Mouse (Mus musculus) C2C12 (cell line): ENCODE measurements around the gene Rfx1. TPM values are rescaled to one million over a fixed set of nuclear protein-coding genes. Genes with fewer than 3 reads are reported as not detected.

Source experiments
- H3K27me3 ChIP-seq: one replicate; pipeline ENCODE4 v1.6.1; 2011; ENCODE audit not compliant: control insufficient read depth, insufficient read depth, insufficient read length
- H3K36me3 ChIP-seq: one replicate; pipeline ENCODE4 v1.6.1; 2011; ENCODE audit not compliant: control insufficient read depth, insufficient read depth
- H3K4me3 ChIP-seq: one replicate; pipeline ENCODE4 v1.5.1; 2011; ENCODE audit warnings: mild to moderate bottlenecking, control low read depth; ENCODE audit not compliant: poor library complexity, insufficient read depth, severe bottlenecking
- H3K79me2 ChIP-seq: one replicate; pipeline ENCODE4 v1.6.1; 2011; ENCODE audit not compliant: control insufficient read depth, insufficient read depth
- H3K79me3 ChIP-seq: one replicate; pipeline ENCODE4 v1.6.1; 2011; ENCODE audit warnings: low read depth, control low read depth
- H3ac ChIP-seq: one replicate; pipeline ENCODE3; 2011; ENCODE audit warnings: low read depth; ENCODE audit not compliant: control insufficient read depth, insufficient read length
- CEBPB ChIP-seq: IDR thresholded peaks from one replicate; pipeline ENCODE4 v1.6.1; 2011; ENCODE audit warnings: low read depth, mild to moderate bottlenecking, control low read depth, moderate library complexity
- CTCF ChIP-seq: IDR thresholded peaks from one replicate; pipeline ENCODE4 v1.5.1; 2011; ENCODE audit not compliant: control insufficient read depth, insufficient read depth, insufficient read length
- FOSL1 ChIP-seq: IDR thresholded peaks from one replicate; pipeline ENCODE4 v1.8.0; 2011; ENCODE audit warnings: mild to moderate bottlenecking, low read length; ENCODE audit not compliant: poor library complexity, insufficient read depth, severe bottlenecking
- MAX ChIP-seq: IDR thresholded peaks from one replicate; pipeline ENCODE4 v1.6.1; 2011; ENCODE audit warnings: mild to moderate bottlenecking, control low read depth
- MYOD1 ChIP-seq: IDR thresholded peaks from one replicate; pipeline ENCODE4 v1.6.1; 2011; ENCODE audit warnings: low read depth; ENCODE audit not compliant: control insufficient read depth, insufficient read length
- MYOG ChIP-seq: IDR thresholded peaks from one replicate; pipeline ENCODE4 v1.6.1; 2011; ENCODE audit not compliant: control insufficient read depth, insufficient read length; ENCODE audit errors: extremely low read depth
- USF1 ChIP-seq: IDR thresholded peaks from one replicate; pipeline ENCODE4 v1.6.1; 2011; ENCODE audit warnings: low read depth, mild to moderate bottlenecking, control low read depth, moderate library complexity
- polyA plus RNA-seq: library from polyadenylated mRNA; unstranded; fragments of >200 nt; fragmentation: generic; extraction: Trizol; gene quantifications from one replicate; pipeline ENCODE4 v1.2.1, GENCODE M21; 2012; ENCODE audit warnings: missing spikeins

Rfx1 gene
- polyA plus RNA-seq, 1 experiment: 9.8 TPM

- H3K36me3 ChIP-seq: no peaks in the 10 kb centered on the region
- TF ChIP-seq FOSL1: no peak
- TF ChIP-seq MAX: no peak
- H3K79me3 ChIP-seq: peaks cover 13% of the 10 kb centered on the region
- H3K4me3 ChIP-seq: no peak overlapping the region
- H3K79me2 ChIP-seq: peaks cover 18% of the 10 kb centered on the region
- no peaks in the 10 kb centered on the region for H3K27me3 ChIP-seq
- H3ac ChIP-seq: no peak overlapping the region
Measured at GRCm38 (mm10) chr8:84063861-84064610, 2.6 kb upstream of the Rfx1 start.

DNA sequence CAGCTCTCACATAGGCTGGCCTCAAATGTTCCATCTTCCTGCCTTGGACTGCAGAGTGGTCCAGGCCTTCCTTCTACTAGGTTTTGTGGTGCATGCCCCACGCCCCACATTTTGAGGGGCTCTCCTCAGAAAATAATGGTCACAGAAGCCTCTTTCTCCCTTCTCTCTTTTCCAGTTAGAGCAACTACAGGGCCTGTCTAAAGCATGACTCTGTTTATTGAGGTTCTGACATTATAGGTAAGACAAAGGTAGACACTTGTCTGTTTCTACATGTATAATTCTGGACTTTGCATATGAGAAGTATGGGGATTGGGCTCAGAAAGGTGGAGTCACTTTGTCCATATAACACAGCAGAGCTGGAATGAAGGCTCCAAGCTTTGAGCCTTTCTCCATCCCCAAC, 1.6 kb upstream of the Rfx1 start, which contains the start of gene Gm10643:
Gene Gm10643, minus strand, starts transcription at position 101 of the 400 bp plus-strand sequence.
- peaks cover 28% of the 10 kb centered on the region for H3K79me2 ChIP-seq

GRCm38 (mm10) chr8:84065457-84066072, 1.1 kb upstream of the Rfx1 start:
- Histone ChIP-seq H3K79me3 (peaks cover 22% of the 10 kb centered on the region), H3K4me3 (peak overlapping the region; percentile 55), H3ac (peak overlapping the region; percentile 62), H3K27me3 (no peaks in the 10 kb centered on the region), H3K36me3 (no peaks in the 10 kb centered on the region), H3K79me2 (peaks cover 33% of the 10 kb centered on the region)
- TF ChIP-seq CTCF (no peak), MYOG (no peak), CEBPB (no peak), FOSL1 (no peak), MYOD1 (no peak), USF1 (no peak), MAX (no peak)

More for the DNA sequence above, 1.6 kb upstream of the Rfx1 start, which contains the start of gene Gm10643:
- Histone ChIP-seq H3ac (peak within 1 kb of the TSS; percentile 62), H3K79me3 (peaks cover 22% of the 10 kb centered on the region), H3K27me3 (no peaks in the 10 kb centered on the region), H3K4me3 (peak within 1 kb of the TSS; percentile 55), H3K36me3 (no peaks in the 10 kb centered on the region)
- TF ChIP-seq CTCF: no peak
- no peak for TF ChIP-seq USF1
- no peak for TF ChIP-seq CEBPB
- TF ChIP-seq MYOG: no peak
- TF ChIP-seq FOSL1: no peak
- TF ChIP-seq MYOD1: no peak
- no peak for TF ChIP-seq MAX

- H3K27me3 ChIP-seq: no peaks in the 10 kb centered on the region
- no peaks in the 10 kb centered on the region for H3K36me3 ChIP-seq
- H3K4me3 ChIP-seq: peak overlapping the region; percentile 63
- peak overlapping the region; percentile 72 for H3ac ChIP-seq
- H3K79me3 ChIP-seq: peaks cover 27% of the 10 kb centered on the region
- peaks cover 48% of the 10 kb centered on the region for H3K79me2 ChIP-seq
- no peak for TF ChIP-seq MYOG
- TF ChIP-seq MAX: no peak
- no peak for TF ChIP-seq CEBPB
- TF ChIP-seq CTCF: no peak
- TF ChIP-seq USF1: no peak
- no peak for TF ChIP-seq MYOD1
- no peak for TF ChIP-seq FOSL1
Measured at GRCm38 (mm10) chr8:84067047-84067573, 476 bp downstream of the Rfx1 start.

GRCm38 (mm10) chr8:84067911-84068310, 1.3 kb downstream of the Rfx1 start:
- Histone ChIP-seq H3K36me3 (no peaks in the 10 kb centered on the region), H3ac (peak overlapping the region; percentile 18), H3K4me3 (peak overlapping the region; percentile 63), H3K27me3 (no peaks in the 10 kb centered on the region), H3K79me3 (peaks cover 29% of the 10 kb centered on the region), H3K79me2 (peaks cover 56% of the 10 kb centered on the region)
- no peak for TF ChIP-seq MYOG
- no peak for TF ChIP-seq USF1
